Mouse (Mus musculus): Measurements from ENCODE around the gene Rbm17.
A peak's percentile ranks its signal among the peaks of the same experiment; 100 is the strongest.

The Rbm17 gene

DNA sequence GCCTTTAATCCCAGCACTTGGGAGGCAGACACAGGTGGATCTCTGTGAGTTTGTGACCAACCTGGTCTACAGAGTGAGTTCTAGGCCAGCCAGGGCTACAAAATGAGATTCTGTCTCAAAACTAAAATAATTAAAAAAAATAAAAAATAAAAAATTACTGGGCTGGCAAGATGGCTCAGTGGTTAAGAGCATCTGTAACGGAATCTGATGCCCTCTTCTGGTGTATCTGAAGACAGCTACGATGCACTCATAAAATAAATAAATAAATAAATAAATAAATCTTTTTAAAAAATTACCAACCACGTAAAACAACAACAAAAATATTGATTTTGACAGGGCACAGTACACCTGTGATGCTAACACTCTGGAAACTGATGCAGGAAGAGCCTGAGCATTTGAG is 37.1 kb downstream of the Rbm17 start:
- Histone ChIP-seq H3K36me3 (ENCODE audit: control insufficient read depth, insufficient read depth, low read length, poor library complexity, severe bottlenecking) (no peaks in the 10 kb centered on the region), H3K27me3 (ENCODE audit: control insufficient read depth, insufficient read depth, low read length, poor library complexity, severe bottlenecking) (no peaks in the 10 kb centered on the region)
- no peak for DNase-seq (ENCODE audit: low read depth, low spot score)

DNA sequence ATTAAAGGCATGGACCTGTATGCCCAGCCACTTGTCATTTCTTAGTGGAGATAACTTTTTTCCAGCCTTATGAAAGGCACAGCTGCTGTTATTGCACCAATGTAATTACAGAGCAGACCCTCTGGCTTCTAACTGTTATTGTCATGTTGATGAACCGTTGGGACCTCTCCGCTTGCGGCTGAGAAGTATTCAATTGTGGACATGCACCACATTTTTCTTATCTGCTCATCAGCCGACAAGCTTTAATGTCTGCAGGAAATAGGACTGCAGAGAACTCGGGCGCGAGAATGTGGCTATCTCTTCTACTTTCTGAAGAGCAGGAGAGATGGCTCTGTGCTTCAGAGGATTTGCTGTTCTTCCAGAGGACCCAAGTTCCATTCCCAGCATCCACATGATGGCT is 37.7 kb downstream of the Rbm17 start:
- H3K27me3 ChIP-seq (ENCODE audit: control insufficient read depth, insufficient read depth, low read length, poor library complexity, severe bottlenecking), result no peaks in the 10 kb centered on the region
- DNase-seq (ENCODE audit: low read depth, low spot score), result no peak
- no peaks in the 10 kb centered on the region for H3K36me3 ChIP-seq (ENCODE audit: control insufficient read depth, insufficient read depth, low read length, poor library complexity, severe bottlenecking)

DNA sequence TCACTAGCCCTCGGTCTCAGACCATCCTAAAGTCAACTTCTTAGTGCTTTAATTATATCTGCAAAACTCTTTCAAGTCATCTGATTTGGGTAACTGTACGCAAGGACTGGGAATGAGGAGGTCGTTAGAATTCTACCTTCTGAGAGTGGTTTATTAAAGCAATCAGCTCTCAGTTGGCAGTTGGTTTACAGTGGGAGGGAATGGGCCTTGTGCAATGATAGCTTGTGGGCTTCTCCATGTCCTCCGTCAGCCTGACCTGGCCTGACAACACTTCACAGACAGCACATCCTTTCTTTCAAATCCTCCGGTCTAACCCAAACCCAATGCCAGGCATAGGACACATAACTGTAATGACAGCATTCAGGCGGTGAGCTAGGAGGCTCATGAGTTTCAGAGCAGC is 39.2 kb downstream of the Rbm17 start:
- H3K36me3 ChIP-seq (ENCODE audit: control insufficient read depth, insufficient read depth, low read length, poor library complexity, severe bottlenecking), result no peaks in the 10 kb centered on the region
- DNase-seq (ENCODE audit: low read depth, low spot score), result no peak
- no peaks in the 10 kb centered on the region for H3K27me3 ChIP-seq (ENCODE audit: control insufficient read depth, insufficient read depth, low read length, poor library complexity, severe bottlenecking)

DNA sequence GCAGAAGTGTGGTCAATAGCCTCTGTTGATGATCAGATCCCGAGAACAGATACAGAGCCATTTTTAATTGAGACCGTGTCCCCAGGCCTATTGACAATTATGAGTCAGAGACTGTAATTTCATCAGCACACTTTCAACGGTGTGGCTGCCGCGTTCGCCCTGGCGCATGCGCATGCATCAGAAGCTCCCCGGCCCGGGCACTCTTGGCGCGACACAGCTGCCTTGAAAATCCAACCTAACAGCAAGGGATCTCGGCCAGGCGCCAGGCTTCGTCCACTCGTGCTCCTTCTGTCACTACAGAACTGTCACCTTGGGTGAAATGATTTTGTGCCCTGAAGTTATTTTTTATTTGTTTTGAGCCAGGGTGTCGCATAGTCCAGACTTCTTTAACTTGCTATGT is 40.7 kb downstream of the Rbm17 start:
- H3K36me3 ChIP-seq (ENCODE audit: control insufficient read depth, insufficient read depth, low read length, poor library complexity, severe bottlenecking), result no peaks in the 10 kb centered on the region
- DNase-seq (ENCODE audit: low read depth, low spot score), result no peak
- no peaks in the 10 kb centered on the region for H3K27me3 ChIP-seq (ENCODE audit: control insufficient read depth, insufficient read depth, low read length, poor library complexity, severe bottlenecking)

DNA sequence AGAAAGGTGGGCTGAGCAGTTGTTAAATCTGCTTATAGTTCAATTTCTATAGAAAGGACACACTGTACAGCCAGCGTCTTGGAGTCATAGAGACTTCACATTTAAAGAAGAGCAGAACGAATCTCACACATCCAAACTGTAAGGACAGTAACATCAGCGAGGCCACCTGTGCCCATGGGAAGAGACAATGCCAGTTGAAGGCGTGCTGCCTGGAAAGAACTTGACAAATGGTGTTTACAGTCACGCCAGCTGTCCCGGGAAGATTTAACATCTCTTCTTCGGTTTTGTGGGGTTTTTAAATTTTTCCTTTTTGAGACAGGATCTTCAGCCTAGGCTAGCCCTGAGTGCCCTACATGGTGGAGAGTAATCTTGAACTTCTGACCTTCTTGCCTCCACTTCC is 45.3 kb downstream of the Rbm17 start:
- no peaks in the 10 kb centered on the region for H3K27me3 ChIP-seq (ENCODE audit: control insufficient read depth, insufficient read depth, low read length, poor library complexity, severe bottlenecking)
- no peaks in the 10 kb centered on the region for H3K36me3 ChIP-seq (ENCODE audit: control insufficient read depth, insufficient read depth, low read length, poor library complexity, severe bottlenecking)
- DNase-seq (ENCODE audit: low read depth, low spot score), result no peak

DNA sequence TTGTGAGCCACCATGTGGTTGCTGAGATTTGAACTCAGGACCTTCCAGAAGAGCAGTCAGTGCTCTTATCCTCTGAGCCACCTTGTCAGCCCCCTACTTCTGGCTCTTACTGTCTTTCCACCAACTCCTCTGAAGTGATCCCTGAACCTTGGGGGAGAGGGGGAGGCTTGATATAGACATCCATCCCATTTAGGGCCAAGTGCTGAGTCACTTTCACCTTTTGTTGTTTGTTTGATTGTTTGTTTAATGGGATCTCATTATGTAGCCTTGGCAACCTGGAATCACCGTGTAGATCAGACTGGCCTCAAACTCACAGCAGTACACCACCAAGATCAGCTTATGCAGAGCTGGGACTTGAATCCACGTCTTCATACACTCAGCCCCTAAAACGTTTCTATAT is 46.7 kb downstream of the Rbm17 start:
- no peak for DNase-seq (ENCODE audit: low read depth, low spot score)
- Histone ChIP-seq H3K36me3 (ENCODE audit: control insufficient read depth, insufficient read depth, low read length, poor library complexity, severe bottlenecking) (no peaks in the 10 kb centered on the region), H3K27me3 (ENCODE audit: control insufficient read depth, insufficient read depth, low read length, poor library complexity, severe bottlenecking) (no peaks in the 10 kb centered on the region)

DNA sequence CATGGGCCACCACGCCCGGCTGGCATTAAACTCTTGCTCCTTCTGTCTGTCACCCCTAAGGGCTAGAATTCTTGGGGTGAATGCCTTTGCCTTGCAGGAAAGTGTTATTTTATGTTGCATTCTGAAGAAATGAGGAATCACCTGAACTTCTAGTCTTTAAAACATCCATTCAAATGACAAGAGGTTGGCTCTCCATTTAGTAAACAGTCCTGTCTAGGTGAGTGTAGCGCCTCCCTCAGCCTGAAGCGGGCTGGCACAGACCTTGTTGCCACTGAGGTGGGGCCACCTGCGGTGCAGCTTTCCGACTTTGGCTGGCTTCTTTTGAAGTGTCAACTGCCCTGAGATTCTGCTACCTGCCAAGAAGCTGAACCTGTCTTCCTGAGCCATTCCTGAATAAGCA is 48.6 kb downstream of the Rbm17 start:
- Histone ChIP-seq H3K36me3 (ENCODE audit: control insufficient read depth, insufficient read depth, low read length, poor library complexity, severe bottlenecking) (no peaks in the 10 kb centered on the region), H3K27me3 (ENCODE audit: control insufficient read depth, insufficient read depth, low read length, poor library complexity, severe bottlenecking) (no peaks in the 10 kb centered on the region)
- DNase-seq (ENCODE audit: low read depth, low spot score), result no peak

DNA sequence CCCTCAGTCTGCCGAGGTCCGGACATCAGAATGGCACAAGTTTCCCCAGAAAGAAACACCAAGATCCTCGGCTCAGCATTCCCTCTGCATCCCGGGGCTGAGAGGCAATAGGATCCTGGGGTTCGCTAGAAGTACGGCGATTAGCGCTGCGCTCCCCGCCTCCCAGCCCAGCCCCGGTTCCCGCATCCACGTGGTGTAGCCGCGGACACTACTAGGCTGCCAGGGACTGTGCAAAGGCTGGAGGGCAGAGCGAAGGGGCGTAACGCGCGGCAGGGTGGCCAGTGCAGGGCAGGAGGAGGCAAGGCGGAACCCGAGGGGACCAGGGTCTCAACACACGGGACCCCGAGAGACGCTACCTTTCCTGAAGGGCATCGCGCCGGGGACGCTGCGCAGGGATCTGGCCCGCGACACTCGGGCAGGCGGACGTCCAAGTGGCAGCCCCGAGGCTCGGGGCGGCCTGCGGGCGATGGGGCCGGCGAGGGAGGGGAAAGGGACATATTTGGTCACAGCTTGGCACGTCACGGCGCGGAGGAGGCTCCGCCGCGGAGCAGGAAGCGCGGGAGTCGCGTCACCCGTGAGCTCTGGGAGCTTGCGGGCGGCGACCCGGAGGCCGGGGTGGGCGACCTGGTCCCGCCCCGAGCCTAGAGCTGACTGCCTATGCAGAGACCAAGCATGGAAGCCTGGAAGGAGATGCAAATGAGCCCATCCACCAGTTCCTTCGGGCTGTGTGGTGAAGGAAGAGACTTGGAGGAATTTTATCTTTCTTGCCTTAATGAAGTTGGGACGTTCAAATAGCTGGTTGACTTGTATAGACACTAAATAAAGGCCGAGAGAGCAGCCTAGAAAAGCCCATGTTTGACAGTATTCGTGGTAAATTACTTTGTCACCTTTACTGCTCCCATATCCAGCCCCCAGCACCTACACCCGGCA is 50.2 kb downstream of the Rbm17 start, which contains the start of gene Pfkfb3:
TSS of gene Pfkfb3 (minus strand) at position 607 of the 930 bp plus-strand sequence.
- Histone ChIP-seq H3K27me3 (ENCODE audit: control insufficient read depth, insufficient read depth, low read length, poor library complexity, severe bottlenecking) (no peaks in the 10 kb centered on the region), H3K36me3 (ENCODE audit: control insufficient read depth, insufficient read depth, low read length, poor library complexity, severe bottlenecking) (no peaks in the 10 kb centered on the region)
- DNase-seq (ENCODE audit: low read depth, low spot score), result peak; percentile 86

DNA sequence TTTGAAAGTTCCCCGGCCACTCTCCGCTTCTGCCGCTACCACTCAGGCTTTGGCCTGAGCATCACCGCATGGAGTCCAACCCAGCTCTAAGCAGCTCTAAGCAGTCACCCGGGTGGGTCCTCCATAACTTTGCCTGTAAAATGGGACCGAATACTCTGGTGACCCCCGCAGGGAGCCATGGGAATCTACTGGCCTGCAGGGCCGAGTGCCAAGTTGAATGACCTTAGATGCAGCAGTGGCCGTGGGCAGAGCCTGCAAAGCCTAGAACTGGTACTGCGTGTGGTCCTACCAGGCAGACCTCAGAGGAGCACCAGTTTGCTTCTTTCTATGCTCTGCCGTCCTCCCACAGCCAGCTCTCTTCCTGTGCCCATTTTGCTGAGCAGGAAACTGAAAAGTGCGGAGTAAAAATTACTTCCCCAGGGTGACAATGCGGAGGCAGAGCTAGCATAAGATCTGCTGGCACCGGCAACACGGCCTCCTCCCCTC is 50.9 kb downstream of the Rbm17 start:
- H3K27me3 ChIP-seq (ENCODE audit: control insufficient read depth, insufficient read depth, low read length, poor library complexity, severe bottlenecking), result no peaks in the 10 kb centered on the region
- peak; percentile 38 for DNase-seq (ENCODE audit: low read depth, low spot score)

DNA sequence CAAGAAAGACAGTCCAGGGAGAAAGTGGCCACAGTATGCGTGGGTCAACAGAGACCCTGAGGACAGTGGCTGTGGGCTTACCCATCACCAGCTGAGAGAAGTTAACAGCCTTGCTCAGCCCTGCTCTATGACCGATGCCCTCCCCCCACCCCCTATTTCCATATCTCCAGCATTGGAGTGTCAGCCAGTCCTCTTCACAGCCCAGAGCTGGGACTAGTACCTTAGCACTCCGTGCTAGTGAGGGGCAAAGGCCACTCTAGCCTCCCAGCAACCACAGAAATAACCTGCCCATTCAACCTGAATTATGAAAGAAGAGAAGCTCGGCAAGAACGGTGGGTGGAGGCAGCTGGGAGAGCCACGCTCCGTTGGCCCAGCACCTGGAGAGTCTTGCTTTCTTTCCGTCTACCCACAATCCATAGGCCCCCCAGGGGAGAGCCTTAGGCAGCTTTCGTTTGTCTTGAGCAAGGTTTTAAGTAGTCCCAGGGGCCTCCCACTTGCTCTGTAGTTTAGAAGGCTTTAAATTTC is 51.6 kb downstream of the Rbm17 start:
- DNase-seq (ENCODE audit: low read depth, low spot score), result peak; percentile 68
- Histone ChIP-seq H3K36me3 (ENCODE audit: control insufficient read depth, insufficient read depth, low read length, poor library complexity, severe bottlenecking) (no peaks in the 10 kb centered on the region), H3K27me3 (ENCODE audit: control insufficient read depth, insufficient read depth, low read length, poor library complexity, severe bottlenecking) (no peaks in the 10 kb centered on the region)

More for the DNA sequence above, 50.9 kb downstream of the Rbm17 start:
- H3K36me3 ChIP-seq (ENCODE audit: control insufficient read depth, insufficient read depth, low read length, poor library complexity, severe bottlenecking), result no peaks in the 10 kb centered on the region

DNA sequence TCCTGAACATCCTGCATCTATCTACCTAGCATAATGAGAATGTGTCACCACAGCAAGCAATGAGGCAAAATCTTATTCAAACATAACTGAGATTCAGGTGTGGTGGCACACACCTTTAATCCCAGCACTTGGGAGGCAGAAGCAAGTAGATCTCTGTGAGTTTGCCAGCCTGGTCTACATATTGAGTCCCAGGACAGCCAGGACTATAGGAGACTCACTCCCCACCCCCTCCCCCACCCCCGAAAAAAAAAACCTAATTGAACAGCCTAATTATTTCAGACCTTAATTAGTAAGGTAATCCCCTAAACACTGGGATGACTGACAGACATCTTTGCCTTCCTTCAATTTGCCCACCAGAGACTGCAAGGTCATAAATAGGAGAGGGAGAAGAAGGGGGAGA is 52.2 kb downstream of the Rbm17 start:
- no peaks in the 10 kb centered on the region for H3K36me3 ChIP-seq (ENCODE audit: control insufficient read depth, insufficient read depth, low read length, poor library complexity, severe bottlenecking)
- DNase-seq (ENCODE audit: low read depth, low spot score), result no peak
- no peaks in the 10 kb centered on the region for H3K27me3 ChIP-seq (ENCODE audit: control insufficient read depth, insufficient read depth, low read length, poor library complexity, severe bottlenecking)

DNA sequence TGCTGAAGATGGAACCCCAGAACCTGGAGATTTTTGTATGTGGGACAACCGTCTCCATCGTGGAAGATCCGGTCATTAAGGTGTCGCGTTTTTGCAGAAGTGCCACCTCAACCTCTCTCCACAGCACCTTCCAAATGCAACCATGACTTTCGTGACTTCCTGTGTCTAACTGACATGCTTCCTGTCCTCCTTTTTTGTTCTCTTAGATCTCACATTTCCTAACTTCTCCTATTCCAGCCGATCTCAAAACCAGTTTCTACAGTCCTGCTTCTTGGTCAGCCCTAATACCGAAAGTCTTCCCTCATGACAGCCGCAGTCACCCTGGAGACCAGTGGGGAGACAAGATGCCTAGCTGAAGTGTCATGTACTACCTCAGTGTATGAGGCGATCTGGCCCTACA is 55.4 kb downstream of the Rbm17 start:
- peak; percentile 36 for DNase-seq (ENCODE audit: low read depth, low spot score)
- H3K36me3 ChIP-seq (ENCODE audit: control insufficient read depth, insufficient read depth, low read length, poor library complexity, severe bottlenecking), result no peaks in the 10 kb centered on the region
- no peaks in the 10 kb centered on the region for H3K27me3 ChIP-seq (ENCODE audit: control insufficient read depth, insufficient read depth, low read length, poor library complexity, severe bottlenecking)

DNA sequence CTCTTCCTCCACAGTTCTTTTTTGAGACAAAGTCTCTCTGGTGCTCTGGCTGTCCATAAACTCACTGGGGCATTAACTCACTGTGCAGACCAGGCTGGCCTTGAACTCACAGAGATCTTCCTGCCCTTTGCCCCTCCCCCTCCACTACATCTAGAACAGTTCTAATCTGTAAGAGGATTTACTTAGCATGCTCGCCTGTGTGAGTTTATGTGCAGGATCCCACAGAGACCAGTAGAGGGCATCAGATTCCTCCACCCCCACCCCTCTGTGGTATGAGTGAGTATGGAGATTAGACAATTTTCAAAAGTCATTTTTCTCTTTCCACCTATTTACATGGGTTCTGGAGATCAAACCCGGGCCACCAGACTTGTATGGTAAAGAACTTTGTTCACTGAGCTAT is 56.3 kb downstream of the Rbm17 start:
- H3K27me3 ChIP-seq (ENCODE audit: control insufficient read depth, insufficient read depth, low read length, poor library complexity, severe bottlenecking), result no peaks in the 10 kb centered on the region
- DNase-seq (ENCODE audit: low read depth, low spot score), result peak; percentile 77
- H3K36me3 ChIP-seq (ENCODE audit: control insufficient read depth, insufficient read depth, low read length, poor library complexity, severe bottlenecking), result no peaks in the 10 kb centered on the region

DNA sequence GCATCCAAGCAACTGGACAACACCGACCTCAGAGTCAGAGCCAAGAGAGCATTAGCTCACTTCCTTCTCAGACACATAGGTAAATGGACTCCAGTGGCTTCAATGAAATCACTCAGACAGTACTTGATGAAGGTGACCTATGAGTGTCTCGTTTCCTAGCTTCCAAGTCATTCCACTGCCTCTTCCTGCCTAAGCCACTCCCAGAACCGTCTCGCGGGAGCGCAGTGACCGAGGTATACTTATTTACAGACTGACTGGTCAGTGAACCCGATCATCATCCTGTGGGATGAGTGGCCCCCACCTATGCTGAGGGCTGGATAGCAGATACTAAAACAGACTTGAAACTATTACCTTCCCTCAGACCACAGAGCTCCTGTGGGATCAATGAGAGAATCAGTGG is 57.9 kb downstream of the Rbm17 start:
- Histone ChIP-seq H3K27me3 (ENCODE audit: control insufficient read depth, insufficient read depth, low read length, poor library complexity, severe bottlenecking) (no peaks in the 10 kb centered on the region), H3K36me3 (ENCODE audit: control insufficient read depth, insufficient read depth, low read length, poor library complexity, severe bottlenecking) (no peaks in the 10 kb centered on the region)
- DNase-seq (ENCODE audit: low read depth, low spot score), result no peak

DNA sequence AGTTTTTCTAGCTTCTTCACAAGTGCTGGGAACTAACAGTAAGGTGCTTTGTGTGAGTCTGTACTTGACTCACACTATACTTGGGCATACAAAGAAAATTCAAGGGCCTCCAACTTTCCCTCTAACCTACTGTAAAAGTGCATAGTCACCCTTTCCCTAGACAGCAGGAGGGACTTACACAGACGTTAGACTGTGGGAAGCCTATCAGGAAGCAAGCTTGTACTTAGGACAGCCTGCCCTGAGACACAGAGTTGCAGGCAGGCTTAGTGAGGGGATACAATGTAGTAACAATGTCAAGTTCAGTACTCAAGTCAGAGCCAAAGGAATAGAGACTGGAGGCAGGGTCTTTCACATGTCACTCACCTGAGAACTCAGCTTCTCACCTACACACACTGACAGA is 58.6 kb downstream of the Rbm17 start:
- no peak for DNase-seq (ENCODE audit: low read depth, low spot score)
- Histone ChIP-seq H3K36me3 (ENCODE audit: control insufficient read depth, insufficient read depth, low read length, poor library complexity, severe bottlenecking) (no peaks in the 10 kb centered on the region), H3K27me3 (ENCODE audit: control insufficient read depth, insufficient read depth, low read length, poor library complexity, severe bottlenecking) (no peaks in the 10 kb centered on the region)
